Mouse (Mus musculus) bone marrow, adult 2 months (tissue): ENCODE results near the gene Rab27a.

Source experiments
- CTCF ChIP-seq: fragments of 200-500 bp; IDR thresholded peaks from 2 replicates; pipeline ENCODE4 v1.5.1; 2011; ENCODE audit warnings: low read length, control low read depth; ENCODE audit not compliant: control insufficient read depth, insufficient read depth
- POLR2A ChIP-seq: fragments of 200-500 bp; IDR thresholded peaks from 2 replicates; pipeline ENCODE4 v1.6.1; 2011; ENCODE audit warnings: low read depth, mild to moderate bottlenecking, control low read depth, low read length, borderline replicate concordance; ENCODE audit not compliant: control insufficient read depth

DNA sequence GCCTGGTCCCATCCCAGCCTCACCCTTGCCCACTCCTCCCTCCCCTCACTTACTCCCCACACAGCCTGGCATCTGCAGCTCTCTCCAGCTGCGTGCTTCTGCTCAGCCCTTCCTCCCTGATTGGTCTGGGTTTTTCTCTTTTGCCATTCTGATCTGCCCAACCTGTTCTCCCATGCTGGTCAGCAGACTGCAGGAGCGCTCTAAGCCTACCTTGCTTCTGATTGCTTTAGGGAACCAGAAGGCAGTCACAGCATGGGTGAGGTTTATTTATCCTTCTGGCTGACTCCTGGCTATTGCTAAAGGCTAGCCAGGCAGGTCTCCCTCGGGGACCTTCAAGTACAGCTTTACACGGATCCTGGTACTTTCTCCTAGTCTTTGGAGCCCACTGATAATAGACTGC, 13.2 kb upstream of the Rab27a start:
- TF ChIP-seq POLR2A: no peak
- no peak for TF ChIP-seq CTCF
